Mouse (Mus musculus): ENCODE data around the gene Gm10273.
A peak's percentile ranks its signal among the peaks of the same experiment; 100 is the strongest.

GRCm38 (mm10) chr10:59349536-59349935 lies 45.9 kb upstream of the Gm10273 start:
- TF ChIP-seq TBP (IDR thresholded peaks at IDR 0.05; ENCODE audit: low read depth, low read length) (no peak), ZNF384 (IDR thresholded peaks at IDR 0.05; ENCODE audit: low read depth, low read length) (no peak; the same call in none of the 2 replicates), HCFC1 (IDR thresholded peaks at IDR 0.05; ENCODE audit: low read depth, low read length) (no peak), BHLHE40 (IDR thresholded peaks at IDR 0.05; ENCODE audit: borderline replicate concordance, low read depth, low read length) (no peak), CTCF (IDR thresholded peaks at IDR 0.05 in 2 of 3, conservative IDR thresholded peaks at IDR 0.05 in 1 of 3; ENCODE audit: control insufficient read depth in 1 of 3, insufficient read depth in 1 of 3, low read depth in 2 of 3, low read length in 3 of 3, poor library complexity in 1 of 3, severe bottlenecking in 1 of 3) (no peak), MAZ (IDR thresholded peaks at IDR 0.05; ENCODE audit: low read depth, low read length) (no peak), USF1 (IDR thresholded peaks at IDR 0.05; ENCODE audit: low read depth, low read length) (no peak), EP300 (IDR thresholded peaks at IDR 0.05; ENCODE audit: low read depth in 1 of 2, low read length in 2 of 2) (peak in 1 of 2 experiments; percentile 71; a peak in 3 of 4 replicates), GATA1 (IDR thresholded peaks at IDR 0.05; ENCODE audit: low read depth, low read length) (0 out of 2 replicates have a peak, but pooled peaks have one; percentile 27), NELFE (IDR thresholded peaks at IDR 0.05; ENCODE audit: low read depth, low read length) (no peak), TCF12 (IDR thresholded peaks at IDR 0.05; ENCODE audit: low read depth, low read length) (0 out of 2 replicates have a peak, but pooled peaks have one; percentile 19), POLR2A (IDR thresholded peaks at IDR 0.05; ENCODE audit: control insufficient read depth in 1 of 2, insufficient read depth in 1 of 2, low read depth in 1 of 2, low read length in 2 of 2, poor library complexity in 1 of 2) (no peak), ZKSCAN1 (IDR thresholded peaks at IDR 0.05; ENCODE audit: low read depth, low read length) (no peak), NRF1 (IDR thresholded peaks at IDR 0.05; ENCODE audit: insufficient read depth, low read depth, low read length, poor library complexity, severe bottlenecking) (no peak)

Data from MEL (cell line).